Mouse (Mus musculus): ENCODE measurements around the gene Sugp2.

- TF ChIP-seq CTCF (IDR thresholded peaks at IDR 0.05; ENCODE audit: borderline replicate concordance, extremely low read depth, insufficient read depth, insufficient read length) = no peak
- no peak for TF ChIP-seq POLR2A (IDR thresholded peaks at IDR 0.05; ENCODE audit: borderline replicate concordance, extremely low read depth, insufficient read depth, insufficient read length, poor library complexity, severe bottlenecking)
Measured at GRCm38 (mm10) chr8:70267674-70268073, 33.6 kb downstream of the Sugp2 start.

All from brain, embryonic 14.5 days (tissue).